Mouse (Mus musculus) forebrain, embryonic 13.5 days (tissue): ENCODE data around the gene Neurod6. TPM values are rescaled to one million over a fixed set of nuclear protein-coding genes. Genes with fewer than 3 reads are reported as not detected.

Source experiments
- ATAC-seq: fragments of 200-750 bp; cut with Nextera tagmentation; 2 replicates; pipeline ENCODE4 v1.8.0; 2017
- H3K27ac ChIP-seq: fragments of 300-500 bp; sonication (generic); 2 replicates; pipeline ENCODE4 v1.5.1; 2015; ENCODE audit warnings: inconsistent platforms, mild to moderate bottlenecking, moderate library complexity
- H3K27me3 ChIP-seq: fragments of 300-500 bp; sonication (generic); 2 replicates; pipeline ENCODE4 v1.6.1; 2015; ENCODE audit warnings: mild to moderate bottlenecking, inconsistent platforms
- H3K36me3 ChIP-seq: fragments of 300-500 bp; sonication (generic); 2 replicates; pipeline ENCODE4 v1.6.1; 2015; ENCODE audit warnings: mild to moderate bottlenecking, inconsistent platforms; ENCODE audit not compliant: poor library complexity, severe bottlenecking
- H3K4me1 ChIP-seq: fragments of 300-500 bp; sonication (generic); 2 replicates; pipeline ENCODE4 v1.6.1; 2015; ENCODE audit warnings: inconsistent platforms
- H3K4me2 ChIP-seq: fragments of 300-500 bp; sonication (generic); 2 replicates; pipeline ENCODE4 v1.6.1; 2015; ENCODE audit warnings: inconsistent platforms, mild to moderate bottlenecking, moderate library complexity
- H3K4me3 ChIP-seq: fragments of 300-500 bp; sonication (generic); 2 replicates; pipeline ENCODE4 v1.5.1; 2015; ENCODE audit warnings: mild to moderate bottlenecking, inconsistent platforms
- H3K9ac ChIP-seq: fragments of 300-500 bp; sonication (generic); 2 replicates; pipeline ENCODE4 v1.6.1; 2015; ENCODE audit warnings: mild to moderate bottlenecking, inconsistent platforms
- H3K9me3 ChIP-seq: fragments of 300-500 bp; sonication (generic); replicated peaks from 2 replicates; pipeline ENCODE4 v1.6.1; 2016; ENCODE audit warnings: inconsistent platforms
- WGBS: fragments of 180-500 bp; shearing (Covaris S2); methylation state at CpG from one replicate; pipeline ENCODE4 v1.1.7; 2015; 5-methylcytosine and 5-hydroxymethylcytosine counted together
- polyA plus RNA-seq: library from polyadenylated mRNA; unstranded; fragments of >200 nt; fragmentation: Nextera tagmentation; extraction: Ambion mirVana; gene quantifications from 2 replicates; pipeline ENCODE4 v1.2.1, GENCODE M21; 2015

The Neurod6 gene
- polyA plus RNA-seq, 1 experiment from 2014 or later = 314 TPM

GRCm38 (mm10) chr6:55634662-55635061 is 46.4 kb downstream of the Neurod6 start:
- WGBS = 80% methylated on average over 1 of the region's 1 CpGs
- no peak for ATAC-seq
- H3K36me3 ChIP-seq = no peaks in the 10 kb centered on the region

More at GRCm38 (mm10) chr6:55634662-55635061, 46.4 kb downstream of the Neurod6 start:
- Histone ChIP-seq H3K4me1 (no peaks in the 10 kb centered on the region), H3K4me3 (no peak overlapping the region), H3K9ac (no peak overlapping the region), H3K27ac (no peak overlapping the region), H3K27me3 (no peaks in the 10 kb centered on the region), H3K9me3 (no peaks in the 10 kb centered on the region), H3K4me2 (no peak overlapping the region)

Other genes starting within 250 kb of the Neurod6 start
- 18.6 and 21.6 TPM in 2 replicates for gene Adcyap1r1, start 229.3 kb downstream of the Neurod6 start, polyA plus RNA-seq
- gene Itprid1, start 155.6 kb upstream of the Neurod6 start, polyA plus RNA-seq = 0.50 and 0.92 TPM in 2 replicates